Mouse (Mus musculus): ENCODE measurements around the gene Ap1s3.

- TF ChIP-seq CTCF (IDR thresholded peaks at IDR 0.05; ENCODE audit: borderline replicate concordance, insufficient read depth, low read depth, low read length): no peak
- TF ChIP-seq POLR2A (IDR thresholded peaks at IDR 0.05; ENCODE audit: borderline replicate concordance, insufficient read depth, low read length): no peak
Measured at GRCm38 (mm10) chr1:79642680-79643079, 29.1 kb downstream of the Ap1s3 start.
